Mouse (Mus musculus) brown adipose tissue, adult 24 weeks (tissue): ENCODE data around the gene Cpne1. TPM values are rescaled to one million over a fixed set of nuclear protein-coding genes. Genes with fewer than 3 reads are reported as not detected.

Experiments used
- H3K27ac ChIP-seq: fragments of 200-500 bp; replicated peaks from 2 replicates; pipeline ENCODE4 v1.5.1; 2012; ENCODE audit warnings: low read depth, mild to moderate bottlenecking, low read length
- H3K4me1 ChIP-seq: fragments of 200-500 bp; 2 replicates; pipeline ENCODE4 v1.6.1; 2012; ENCODE audit warnings: low read length, mixed read lengths; ENCODE audit not compliant: control insufficient read depth, insufficient read depth, insufficient read length
- H3K4me3 ChIP-seq: fragments of 200-500 bp; 2 replicates; pipeline ENCODE4 v1.5.1; 2012; ENCODE audit warnings: low read depth, mild to moderate bottlenecking, low read length, moderate library complexity; ENCODE audit not compliant: insufficient read depth
- polyA plus RNA-seq: library from polyadenylated mRNA; stranded (reverse); fragments of >200 nt; gene quantifications from 2 replicates; pipeline ENCODE4 v1.2.4, GENCODE M21; 2012; ENCODE audit not compliant: missing spikeins, insufficient read depth, insufficient read length

The Cpne1 gene
- polyA plus RNA-seq, 1 experiment = 31.6 TPM

GRCm38 (mm10) chr2:156110627-156111357, 973 bp downstream of the Cpne1 start:
- Histone ChIP-seq H3K4me3 (peak overlapping the region; percentile 90), H3K4me1 (peaks cover 7% of the 10 kb centered on the region), H3K27ac (peak overlapping the region; percentile 92)

GRCm38 (mm10) chr2:156091926-156092325, 19.8 kb downstream of the Cpne1 start:
- Histone ChIP-seq H3K4me1 (no peaks in the 10 kb centered on the region; the same call in 1 of the 2 replicates), H3K27ac (no peak overlapping the region), H3K4me3 (no peak overlapping the region)

GRCm38 (mm10) chr2:156089799-156090198, 22.0 kb downstream of the Cpne1 start:
- no peak overlapping the region for H3K4me3 ChIP-seq
- no peaks in the 10 kb centered on the region; the same call in 1 of the 2 replicates for H3K4me1 ChIP-seq
- H3K27ac ChIP-seq = no peak overlapping the region

GRCm38 (mm10) chr2:156087391-156088110, 24.2 kb downstream of the Cpne1 start:
- H3K4me3 ChIP-seq = no peak overlapping the region
- no peak overlapping the region for H3K27ac ChIP-seq
- no peaks in the 10 kb centered on the region for H3K4me1 ChIP-seq

GRCm38 (mm10) chr2:156084541-156084940, 27.2 kb downstream of the Cpne1 start:
- no peak overlapping the region for H3K4me3 ChIP-seq
- H3K27ac ChIP-seq = no peak overlapping the region
- H3K4me1 ChIP-seq = no peaks in the 10 kb centered on the region

GRCm38 (mm10) chr2:156080391-156080790, 31.4 kb downstream of the Cpne1 start:
- H3K4me3 ChIP-seq = no peak overlapping the region
- no peak overlapping the region for H3K27ac ChIP-seq
- no peaks in the 10 kb centered on the region for H3K4me1 ChIP-seq

- Histone ChIP-seq H3K4me3 (no peak overlapping the region), H3K27ac (no peak overlapping the region), H3K4me1 (no peaks in the 10 kb centered on the region)
Measured at GRCm38 (mm10) chr2:156079674-156080073, 32.1 kb downstream of the Cpne1 start.

- Histone ChIP-seq H3K27ac (no peak overlapping the region), H3K4me3 (no peak overlapping the region), H3K4me1 (no peaks in the 10 kb centered on the region)
Measured at GRCm38 (mm10) chr2:156079183-156079560, 32.6 kb downstream of the Cpne1 start.

GRCm38 (mm10) chr2:156078421-156079182, 33.2 kb downstream of the Cpne1 start:
- H3K4me1 ChIP-seq = no peaks in the 10 kb centered on the region
- H3K4me3 ChIP-seq = no peak overlapping the region
- H3K27ac ChIP-seq = no peak overlapping the region

GRCm38 (mm10) chr2:156077461-156077860, 34.3 kb downstream of the Cpne1 start:
- Histone ChIP-seq H3K27ac (no peak overlapping the region), H3K4me1 (no peaks in the 10 kb centered on the region), H3K4me3 (no peak overlapping the region)

- Histone ChIP-seq H3K4me1 (no peaks in the 10 kb centered on the region), H3K4me3 (no peak overlapping the region), H3K27ac (no peak overlapping the region)
Measured at GRCm38 (mm10) chr2:156073725-156074124, 38.0 kb downstream of the Cpne1 start.

- H3K4me1 ChIP-seq = no peaks in the 10 kb centered on the region
- no peak overlapping the region for H3K27ac ChIP-seq
- H3K4me3 ChIP-seq = no peak overlapping the region
Measured at GRCm38 (mm10) chr2:156071236-156071635, 40.5 kb downstream of the Cpne1 start.

GRCm38 (mm10) chr2:156067916-156068315, 43.8 kb downstream of the Cpne1 start:
- no peaks in the 10 kb centered on the region for H3K4me1 ChIP-seq
- no peak overlapping the region for H3K4me3 ChIP-seq
- no peak overlapping the region for H3K27ac ChIP-seq

- H3K27ac ChIP-seq = no peak overlapping the region
- no peaks in the 10 kb centered on the region for H3K4me1 ChIP-seq
- H3K4me3 ChIP-seq = peak overlapping the region; percentile 68
Measured at GRCm38 (mm10) chr2:156066126-156066525, 45.6 kb downstream of the Cpne1 start.
